Mouse (Mus musculus) heart, adult 2 months (tissue): ENCODE measurements around the gene Zfpm1.

Experiments used
- CTCF ChIP-seq: fragments of 200-600 bp; IDR thresholded peaks from 2 replicates; pipeline ENCODE4 v1.8.1; 2022; ENCODE audit warnings: antibody characterized with exemption, mild to moderate bottlenecking, moderate library complexity
- POLR2A ChIP-seq: fragments of 200-500 bp; IDR thresholded peaks from 2 replicates; pipeline ENCODE4 v1.6.1; 2011; ENCODE audit warnings: mild to moderate bottlenecking, low read depth, low read length, control low read depth; ENCODE audit not compliant: insufficient read depth

- TF ChIP-seq CTCF, result no peak
- no peak for TF ChIP-seq POLR2A
Observed at GRCm38 (mm10) chr8:122333531-122333930, 51.6 kb downstream of the Zfpm1 start.
